Mouse (Mus musculus) intestine, embryonic 14.5 days (tissue): ENCODE measurements at regions not wholly inside any gene's neighbourhood (a gene's known extent, or its start where the extent isn't known, plus 50 kb on each side); places are given as distances from the start of the nearest gene placed in this dataset.

Experiments
- ATAC-seq: fragments of 200-750 bp; cut with Nextera tagmentation; replicated peaks from 2 replicates; pipeline ENCODE4 v1.8.0; 2017; ENCODE audit warnings: low read depth, moderate number of reproducible peaks, moderate TSS enrichment, moderate library complexity; ENCODE audit not compliant: low FRiP score, low TSS enrichment
- DNase-seq: peaks from one replicate; pipeline ENCODE4 v3.0.0-alpha.2; 2018; ENCODE audit warnings: low spot score
- H3K27ac ChIP-seq: fragments of 300-500 bp; sonication (generic); 2 replicates; pipeline ENCODE4 v1.5.1; 2014; ENCODE audit warnings: low read depth, mild to moderate bottlenecking, control low read depth
- H3K27me3 ChIP-seq: fragments of 300-500 bp; sonication (generic); replicated peaks from 2 replicates; pipeline ENCODE4 v1.6.1; 2014; ENCODE audit warnings: low read length, control low read depth; ENCODE audit not compliant: control insufficient read depth, insufficient read depth
- H3K36me3 ChIP-seq: fragments of 300-500 bp; sonication (generic); 2 replicates; pipeline ENCODE4 v1.6.1; 2014; ENCODE audit warnings: low read length, control low read depth; ENCODE audit not compliant: control insufficient read depth, insufficient read depth
- H3K4me1 ChIP-seq: fragments of 300-500 bp; sonication (generic); replicated peaks from 2 replicates; pipeline ENCODE4 v1.6.1; 2014; ENCODE audit warnings: low read length, control low read depth, mixed read lengths; ENCODE audit not compliant: control insufficient read depth, insufficient read depth
- H3K4me2 ChIP-seq: fragments of 300-500 bp; sonication (generic); 2 replicates; pipeline ENCODE4 v1.6.1; 2014; ENCODE audit warnings: low read length
- H3K4me3 ChIP-seq: fragments of 300-500 bp; sonication (generic); 2 replicates; pipeline ENCODE4 v1.5.1; 2014; ENCODE audit warnings: low read depth, low read length, control low read depth, mixed read lengths
- H3K9ac ChIP-seq: fragments of 300-500 bp; sonication (generic); 2 replicates; pipeline ENCODE4 v1.6.1; 2014; ENCODE audit warnings: mild to moderate bottlenecking, low read length
- H3K9me3 ChIP-seq: fragments of 300-500 bp; sonication (generic); 2 replicates; pipeline ENCODE4 v1.6.1; 2016; ENCODE audit warnings: low read length, control low read depth; ENCODE audit not compliant: control insufficient read depth
- WGBS: fragments of 180-500 bp; shearing (Covaris S2); extraction: QIAGEN DNeasy Blood & Tissue Kit; methylation state at CpG from one replicate; pipeline ENCODE4 v1.1.7; 2014; 5-methylcytosine and 5-hydroxymethylcytosine counted together

DNA sequence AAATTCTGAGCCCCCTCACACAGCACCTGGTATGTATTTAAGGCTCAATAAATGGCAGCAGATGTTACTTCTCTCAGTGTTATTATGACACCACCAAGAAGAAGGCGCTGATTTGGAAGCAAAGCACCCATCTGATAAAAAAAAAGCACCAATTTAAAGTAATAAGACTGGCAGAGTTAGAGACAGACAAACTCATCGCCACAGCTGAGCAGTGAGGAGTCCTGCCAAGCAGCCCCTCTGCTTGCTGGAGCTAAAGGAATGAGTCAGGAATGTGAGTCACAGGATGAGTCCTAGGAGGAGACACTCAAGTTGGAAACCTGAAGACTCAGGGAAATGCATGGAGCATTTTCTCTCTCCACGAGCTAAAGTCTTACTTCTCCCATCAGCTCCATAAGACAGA, 311.7 kb upstream of the Sox9 start:
- H3K27me3 ChIP-seq = no peaks in the 10 kb centered on the region
- H3K4me2 ChIP-seq = no peak overlapping the region
- DNase-seq (no peak), ATAC-seq (no peak)
- H3K27ac ChIP-seq = no peak overlapping the region
- H3K9me3 ChIP-seq = no peaks in the 10 kb centered on the region
- no peak overlapping the region for H3K4me3 ChIP-seq
- no peaks in the 10 kb centered on the region for H3K4me1 ChIP-seq
- no peaks in the 10 kb centered on the region for H3K36me3 ChIP-seq
- WGBS = 69% methylated on average over 3 of the region's 3 CpGs
- H3K9ac ChIP-seq = no peak overlapping the region

DNA sequence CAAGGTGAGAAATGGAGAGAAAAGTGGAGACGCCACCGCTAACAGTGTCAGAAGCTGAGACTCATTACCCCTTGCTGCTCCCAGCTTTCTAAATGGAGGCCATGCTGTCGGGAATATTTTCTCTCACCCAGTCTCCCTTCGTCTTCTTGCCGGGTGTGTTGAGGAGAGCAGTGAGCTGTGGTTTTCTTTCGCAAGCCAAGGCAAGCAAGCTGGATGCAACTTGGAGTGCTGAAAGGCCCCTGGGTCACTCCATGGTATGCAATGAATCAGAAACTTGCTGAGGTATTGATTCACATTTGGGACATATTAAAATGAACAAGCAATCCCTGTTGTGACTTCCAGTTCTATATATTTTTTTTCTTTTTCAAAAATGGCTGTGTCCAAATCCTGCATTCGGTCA, 308.8 kb upstream of the Sox9 start:
- DNase-seq (no peak), ATAC-seq (no peak)
- Histone ChIP-seq H3K4me2 (no peak overlapping the region), H3K4me3 (no peak overlapping the region), H3K4me1 (no peaks in the 10 kb centered on the region), H3K9me3 (no peaks in the 10 kb centered on the region), H3K36me3 (no peaks in the 10 kb centered on the region), H3K27ac (no peak overlapping the region), H3K27me3 (no peaks in the 10 kb centered on the region), H3K9ac (no peak overlapping the region)
- 86% methylated on average over 7 of the region's 7 CpGs for WGBS

DNA sequence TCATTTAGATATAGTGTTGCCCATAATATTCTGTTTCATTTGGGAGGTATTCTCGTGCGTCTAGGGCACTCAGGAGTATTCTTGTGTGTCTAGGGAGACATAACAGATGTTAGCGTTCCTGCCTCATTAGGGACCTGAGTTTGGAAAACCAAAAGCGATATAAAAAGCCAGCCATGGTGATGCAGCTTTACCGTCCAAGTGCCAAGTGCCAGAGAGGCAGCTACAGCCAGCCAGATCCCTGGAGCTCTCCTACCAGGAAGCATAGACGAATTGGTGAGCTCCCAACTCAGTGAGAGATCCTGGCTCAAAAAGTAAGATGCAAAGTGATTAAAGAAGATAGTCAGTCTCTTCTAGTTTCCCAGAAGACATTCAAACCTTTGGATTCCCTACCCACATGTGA, 308.3 kb upstream of the Sox9 start:
- H3K9ac ChIP-seq = no peak overlapping the region
- no peak overlapping the region for H3K4me3 ChIP-seq
- H3K27me3 ChIP-seq = no peaks in the 10 kb centered on the region
- no peak for ATAC-seq
- H3K27ac ChIP-seq = no peak overlapping the region
- 89% methylated on average over 6 of the region's 6 CpGs for WGBS
- H3K4me2 ChIP-seq = no peak overlapping the region
- H3K4me1 ChIP-seq = no peaks in the 10 kb centered on the region
- H3K36me3 ChIP-seq = no peaks in the 10 kb centered on the region
- no peak for DNase-seq
- no peaks in the 10 kb centered on the region for H3K9me3 ChIP-seq

- Histone ChIP-seq H3K4me2 (0 out of 2 replicates have a peak overlapping the region, but pooled peaks have one; percentile 24), H3K4me3 (no peak overlapping the region)
- DNase-seq = no peak
Measured at GRCm38 (mm10) chr11:112480360-112480759, 301.7 kb upstream of the Sox9 start.

DNA sequence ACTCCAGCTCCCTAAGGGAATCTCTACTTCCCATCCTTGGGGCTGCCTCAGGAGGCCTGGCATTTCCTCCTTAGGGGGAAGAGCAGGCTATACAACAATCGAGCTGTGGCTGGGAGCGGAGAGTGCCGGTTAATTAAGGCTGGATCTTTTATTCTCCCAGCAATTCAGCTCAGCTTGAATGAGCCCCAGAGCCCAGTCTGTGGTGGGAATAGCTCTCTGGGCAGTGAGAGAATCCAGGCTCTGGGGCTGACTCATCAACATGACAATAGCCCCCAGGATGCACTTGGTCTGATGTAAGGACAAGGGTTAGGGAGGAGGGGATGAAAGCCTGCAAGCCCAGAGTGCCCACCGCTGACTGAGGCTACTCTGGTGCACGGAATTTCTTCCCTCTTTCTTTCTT, 280.2 kb upstream of the Sox9 start:
- WGBS = 18% methylated on average over 5 of the region's 5 CpGs
- no peaks in the 10 kb centered on the region for H3K9me3 ChIP-seq

More at GRCm38 (mm10) chr11:112480360-112480759, 301.7 kb upstream of the Sox9 start:
- Histone ChIP-seq H3K27me3 (no peaks in the 10 kb centered on the region), H3K36me3 (no peaks in the 10 kb centered on the region), H3K9ac (no peak overlapping the region), H3K27ac (no peak overlapping the region), H3K9me3 (no peaks in the 10 kb centered on the region), H3K4me1 (no peaks in the 10 kb centered on the region)
- no peak for ATAC-seq
- 75% methylated on average over 11 of the region's 11 CpGs for WGBS

GRCm38 (mm10) chr11:112519076-112519475, 262.9 kb upstream of the Sox9 start:
- Histone ChIP-seq H3K4me1 (no peaks in the 10 kb centered on the region), H3K4me3 (no peak overlapping the region), H3K4me2 (no peak overlapping the region), H3K27ac (no peak overlapping the region), H3K9ac (no peak overlapping the region), H3K36me3 (no peaks in the 10 kb centered on the region), H3K27me3 (no peaks in the 10 kb centered on the region), H3K9me3 (no peaks in the 10 kb centered on the region)
- no peak for ATAC-seq
- DNase-seq = no peak
- 67% methylated on average over 8 of the region's 8 CpGs for WGBS

More for the DNA sequence above, 280.2 kb upstream of the Sox9 start:
- Histone ChIP-seq H3K4me2 (no peak overlapping the region), H3K27me3 (no peaks in the 10 kb centered on the region), H3K4me3 (no peak overlapping the region), H3K27ac (no peak overlapping the region), H3K36me3 (no peaks in the 10 kb centered on the region), H3K9ac (no peak overlapping the region), H3K4me1 (no peaks in the 10 kb centered on the region)
- ATAC-seq (no peak; the same call in 1 of the 2 replicates), DNase-seq (no peak)

GRCm38 (mm10) chr11:112524983-112525382, 257.0 kb upstream of the Sox9 start:
- DNase-seq (peak; percentile 10), ATAC-seq (no peak)
- 93% methylated on average over 3 of the region's 3 CpGs for WGBS
- no peak overlapping the region for H3K4me3 ChIP-seq
- no peaks in the 10 kb centered on the region for H3K27me3 ChIP-seq
- H3K4me1 ChIP-seq = no peaks in the 10 kb centered on the region
- no peak overlapping the region for H3K27ac ChIP-seq
- H3K4me2 ChIP-seq = no peak overlapping the region
- no peak overlapping the region for H3K9ac ChIP-seq
- no peaks in the 10 kb centered on the region for H3K36me3 ChIP-seq
- peaks cover 3% of the 10 kb centered on the region; the same call in 1 of the 2 replicates for H3K9me3 ChIP-seq

DNA sequence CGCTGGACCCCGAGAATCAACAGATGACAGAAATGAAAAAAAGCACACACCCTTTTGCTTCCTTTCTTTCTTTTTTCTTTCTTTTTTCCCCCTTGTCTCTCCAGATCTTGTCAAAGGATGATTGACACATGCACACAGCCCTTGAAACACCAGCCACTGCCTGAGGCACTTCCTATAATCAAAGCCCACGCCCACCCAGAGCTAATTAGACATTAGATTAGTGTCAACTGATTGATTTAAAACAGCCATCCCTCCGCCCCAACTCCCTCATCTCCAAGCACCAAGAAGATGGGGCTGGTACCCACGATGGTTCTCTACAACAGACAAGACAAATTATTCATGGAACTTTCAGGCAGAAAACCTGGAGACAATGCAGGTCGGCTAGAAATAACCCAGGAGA, 239.5 kb upstream of the Sox9 start:
- DNase-seq = no peak
- H3K27me3 ChIP-seq = no peaks in the 10 kb centered on the region
- no peak overlapping the region for H3K4me3 ChIP-seq
- no peak overlapping the region for H3K9ac ChIP-seq
- no peak overlapping the region for H3K27ac ChIP-seq
- no peaks in the 10 kb centered on the region for H3K36me3 ChIP-seq
- no peak for ATAC-seq
- H3K4me2 ChIP-seq = no peak overlapping the region
- 0 out of 2 replicates have a peak, but pooled peaks cover 6% of the 10 kb centered on the region for H3K4me1 ChIP-seq
- no peaks in the 10 kb centered on the region for H3K9me3 ChIP-seq
- WGBS = 32% methylated on average over 6 of the region's 6 CpGs

DNA sequence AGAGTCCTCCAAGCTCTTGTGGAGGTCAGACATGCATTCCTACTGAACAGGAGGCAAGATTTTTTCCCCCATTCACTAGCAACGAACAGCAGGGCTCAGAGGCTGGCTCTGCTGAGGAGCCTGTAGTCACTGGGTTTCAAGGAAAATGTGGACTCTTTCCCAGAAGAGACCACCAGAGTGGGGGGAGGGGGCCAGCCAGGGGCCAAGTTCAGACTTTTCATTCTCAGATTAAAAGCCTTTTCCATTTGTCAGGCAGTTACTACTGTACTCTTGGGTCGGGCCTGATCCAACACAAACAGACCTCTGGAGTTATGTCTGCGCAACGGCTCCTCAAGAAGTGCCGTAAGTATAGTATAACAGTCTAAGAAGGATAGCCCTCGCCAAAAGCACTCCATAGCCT, 238.6 kb upstream of the Sox9 start:
- Histone ChIP-seq H3K9ac (no peak overlapping the region), H3K4me3 (no peak overlapping the region), H3K27me3 (no peaks in the 10 kb centered on the region), H3K4me1 (0 out of 2 replicates have a peak, but pooled peaks cover 6% of the 10 kb centered on the region), H3K4me2 (no peak overlapping the region), H3K36me3 (no peaks in the 10 kb centered on the region), H3K9me3 (no peaks in the 10 kb centered on the region), H3K27ac (no peak overlapping the region)
- no peak for ATAC-seq
- no peak for DNase-seq
- 71% methylated on average over 6 of the region's 6 CpGs for WGBS
